Mouse (Mus musculus) heart, embryonic 15.5 days (tissue): Measurements from ENCODE around the gene Spata1. TPM values are rescaled to one million over a fixed set of nuclear protein-coding genes. Genes with fewer than 3 reads are reported as not detected.

ENCODE experiments used
- ATAC-seq: fragments of 200-750 bp; cut with Nextera tagmentation; replicated peaks from 2 replicates; pipeline ENCODE4 v1.8.0; 2017; ENCODE audit warnings: low read depth, moderate TSS enrichment; ENCODE audit not compliant: insufficient number of reproducible peaks, insufficient read depth, low FRiP score
- H3K27ac ChIP-seq: fragments of 300-500 bp; sonication (generic); 2 replicates; pipeline ENCODE4 v1.5.1; 2015; ENCODE audit warnings: mild to moderate bottlenecking, inconsistent platforms
- H3K27me3 ChIP-seq: fragments of 300-500 bp; sonication (generic); 2 replicates; pipeline ENCODE4 v1.6.1; 2015; ENCODE audit warnings: inconsistent platforms
- H3K36me3 ChIP-seq: fragments of 300-500 bp; sonication (generic); 2 replicates; pipeline ENCODE4 v1.6.1; 2015; ENCODE audit warnings: mild to moderate bottlenecking, inconsistent platforms
- H3K4me1 ChIP-seq: fragments of 300-500 bp; sonication (generic); replicated peaks from 2 replicates; pipeline ENCODE4 v1.6.1; 2015; ENCODE audit warnings: inconsistent platforms
- H3K4me2 ChIP-seq: fragments of 300-500 bp; sonication (generic); 2 replicates; pipeline ENCODE4 v1.6.1; 2015; ENCODE audit warnings: inconsistent platforms, mild to moderate bottlenecking, moderate library complexity
- H3K4me3 ChIP-seq: fragments of 300-500 bp; sonication (generic); 2 replicates; pipeline ENCODE4 v1.5.1; 2015; ENCODE audit warnings: mild to moderate bottlenecking, inconsistent platforms
- H3K9ac ChIP-seq: fragments of 300-500 bp; sonication (generic); 2 replicates; pipeline ENCODE4 v1.6.1; 2015; ENCODE audit warnings: mild to moderate bottlenecking, inconsistent platforms
- H3K9me3 ChIP-seq: fragments of 300-500 bp; sonication (generic); replicated peaks from 2 replicates; pipeline ENCODE4 v1.6.1; 2016; ENCODE audit warnings: inconsistent platforms
- WGBS: fragments of 180-500 bp; shearing (Covaris S2); methylation state at CpG from one replicate; pipeline ENCODE4 v1.1.7; 2015; ENCODE audit warnings: mixed read lengths; 5-methylcytosine and 5-hydroxymethylcytosine counted together
- polyA plus RNA-seq: library from polyadenylated mRNA; unstranded; fragments of >200 nt; fragmentation: Nextera tagmentation; extraction: Ambion mirVana; gene quantifications from 2 replicates; pipeline ENCODE4 v1.2.1, GENCODE M21; 2015

Gene Spata1
- polyA plus RNA-seq, 1 experiment from 2014 or later, result 4.2 TPM

DNA sequence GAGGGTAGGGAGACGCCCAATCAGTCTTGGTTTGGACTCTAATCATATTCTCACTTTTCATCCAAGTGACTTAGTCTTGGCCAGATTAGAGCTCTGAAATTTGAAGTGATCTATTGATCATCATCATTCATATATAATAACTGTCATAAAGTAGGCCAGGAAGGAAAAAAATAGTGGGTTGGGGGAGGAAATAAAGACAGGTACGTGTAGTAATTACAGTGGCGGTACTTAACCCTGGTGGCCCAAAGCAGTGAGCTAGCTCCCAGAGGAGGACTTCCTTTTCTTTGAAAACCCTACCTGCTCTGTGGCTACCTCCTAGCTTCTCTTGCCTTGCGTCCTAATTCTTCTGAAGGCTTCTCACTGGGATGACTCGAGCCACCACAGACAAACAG, 1.3 kb upstream of the Spata1 start:
- Histone ChIP-seq H3K4me1 (peaks cover 22% of the 10 kb centered on the region), H3K9me3 (no peaks in the 10 kb centered on the region), H3K36me3 (peaks cover 16% of the 10 kb centered on the region), H3K4me2 (peak overlapping the region; percentile 70), H3K27ac (peak overlapping the region; percentile 97), H3K4me3 (peak overlapping the region; percentile 89), H3K27me3 (no peaks in the 10 kb centered on the region), H3K9ac (peak overlapping the region; percentile 94)
- no peak for ATAC-seq
- WGBS, result 4% methylated on average over 5 of the region's 5 CpGs

- Histone ChIP-seq H3K27ac (peak overlapping the region; percentile 97), H3K9ac (peak overlapping the region; percentile 94), H3K4me3 (peak overlapping the region; percentile 89), H3K9me3 (no peaks in the 10 kb centered on the region), H3K4me1 (peaks cover 22% of the 10 kb centered on the region), H3K27me3 (no peaks in the 10 kb centered on the region), H3K36me3 (peaks cover 10% of the 10 kb centered on the region; the same call in 1 of the 2 replicates), H3K4me2 (peak overlapping the region; percentile 70)
- WGBS, result 0% methylated on average over 49 of the region's 57 CpGs
- ATAC-seq, result peak; percentile 74
Measured at GRCm38 (mm10) chr3:146500003-146500809, 653 bp upstream of the Spata1 start.

DNA sequence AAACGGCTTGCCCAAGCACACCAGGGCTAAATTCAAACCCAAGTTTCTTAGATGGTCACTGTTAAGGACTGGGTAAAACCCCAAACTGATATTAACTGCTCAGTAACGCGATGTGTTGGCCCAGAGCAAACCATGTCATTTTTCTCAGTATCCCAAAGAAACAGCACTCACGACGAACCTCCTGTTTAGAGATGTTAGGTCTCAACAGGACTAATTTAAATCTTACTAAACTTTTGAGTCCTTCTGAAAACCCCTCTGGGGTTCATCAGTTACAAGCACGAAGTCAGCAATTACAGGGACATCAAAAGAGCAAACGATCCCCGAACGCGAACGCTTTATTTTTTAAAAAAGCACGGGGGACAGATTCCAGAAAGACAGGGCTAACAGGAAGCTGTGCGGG, 564 bp downstream of the Spata1 start:
- 2% methylated on average over 13 of the region's 13 CpGs for WGBS
- H3K36me3 ChIP-seq, result peaks cover 9% of the 10 kb centered on the region; the same call in 1 of the 2 replicates
- H3K4me2 ChIP-seq, result peak overlapping the region; percentile 67
- peak overlapping the region; percentile 97 for H3K27ac ChIP-seq
- peak overlapping the region; percentile 94 for H3K9ac ChIP-seq
- peak overlapping the region; percentile 89 for H3K4me3 ChIP-seq
- H3K4me1 ChIP-seq, result peaks cover 22% of the 10 kb centered on the region
- H3K27me3 ChIP-seq, result no peaks in the 10 kb centered on the region
- no peaks in the 10 kb centered on the region for H3K9me3 ChIP-seq
- no peak for ATAC-seq

DNA sequence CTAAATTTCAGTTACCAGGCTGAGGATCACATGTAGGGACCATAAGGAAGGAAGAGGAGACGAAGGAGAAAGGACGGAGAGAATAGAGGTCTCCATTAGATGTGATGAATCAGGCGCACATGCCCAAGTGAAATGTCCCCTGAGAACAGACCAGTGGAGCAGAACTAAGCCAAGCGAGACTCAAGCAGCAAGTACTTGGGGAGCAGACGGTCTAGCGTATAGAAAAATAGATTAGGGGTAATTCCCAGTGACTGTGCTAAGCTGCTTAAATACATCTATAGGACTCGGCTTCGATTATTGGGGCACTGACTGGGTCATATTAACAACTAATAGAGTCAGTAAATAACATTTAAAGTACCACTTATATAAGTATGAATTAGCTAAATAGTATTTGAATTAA, 4.6 kb downstream of the Spata1 start:
- Histone ChIP-seq H3K9ac (no peak overlapping the region), H3K4me3 (no peak overlapping the region), H3K4me2 (no peak overlapping the region), H3K9me3 (no peaks in the 10 kb centered on the region), H3K4me1 (peaks cover 4% of the 10 kb centered on the region; the same call in 1 of the 2 replicates), H3K36me3 (no peaks in the 10 kb centered on the region), H3K27ac (no peak overlapping the region), H3K27me3 (no peaks in the 10 kb centered on the region)
- no peak for ATAC-seq
- 89% methylated on average over 8 of the region's 8 CpGs for WGBS

- ATAC-seq, result no peak
- H3K9ac ChIP-seq, result no peak overlapping the region
- no peaks in the 10 kb centered on the region for H3K4me1 ChIP-seq
- WGBS, result 80% methylated on average over 4 of the region's 4 CpGs
- H3K36me3 ChIP-seq, result no peaks in the 10 kb centered on the region
- no peak overlapping the region for H3K4me2 ChIP-seq
- no peaks in the 10 kb centered on the region for H3K27me3 ChIP-seq
- H3K9me3 ChIP-seq, result no peaks in the 10 kb centered on the region
- H3K27ac ChIP-seq, result no peak overlapping the region
- no peak overlapping the region for H3K4me3 ChIP-seq
Measured at GRCm38 (mm10) chr3:146486464-146486863, 13.1 kb downstream of the Spata1 start.

GRCm38 (mm10) chr3:146482044-146482443, 17.5 kb downstream of the Spata1 start:
- no peaks in the 10 kb centered on the region for H3K36me3 ChIP-seq
- H3K27me3 ChIP-seq, result no peaks in the 10 kb centered on the region
- no peaks in the 10 kb centered on the region for H3K9me3 ChIP-seq
- ATAC-seq, result no peak
- 65% methylated on average over 2 of the region's 2 CpGs for WGBS
- no peaks in the 10 kb centered on the region for H3K4me1 ChIP-seq
- no peak overlapping the region for H3K4me2 ChIP-seq
- H3K27ac ChIP-seq, result no peak overlapping the region
- no peak overlapping the region for H3K9ac ChIP-seq
- no peak overlapping the region for H3K4me3 ChIP-seq

- 82% methylated on average over 3 of the region's 3 CpGs for WGBS
- ATAC-seq, result no peak
- Histone ChIP-seq H3K27ac (no peak overlapping the region), H3K4me2 (no peak overlapping the region), H3K9me3 (no peaks in the 10 kb centered on the region), H3K4me1 (no peaks in the 10 kb centered on the region), H3K9ac (no peak overlapping the region), H3K36me3 (no peaks in the 10 kb centered on the region), H3K4me3 (no peak overlapping the region), H3K27me3 (no peaks in the 10 kb centered on the region)
Measured at GRCm38 (mm10) chr3:146474428-146474827, 25.1 kb downstream of the Spata1 start.

DNA sequence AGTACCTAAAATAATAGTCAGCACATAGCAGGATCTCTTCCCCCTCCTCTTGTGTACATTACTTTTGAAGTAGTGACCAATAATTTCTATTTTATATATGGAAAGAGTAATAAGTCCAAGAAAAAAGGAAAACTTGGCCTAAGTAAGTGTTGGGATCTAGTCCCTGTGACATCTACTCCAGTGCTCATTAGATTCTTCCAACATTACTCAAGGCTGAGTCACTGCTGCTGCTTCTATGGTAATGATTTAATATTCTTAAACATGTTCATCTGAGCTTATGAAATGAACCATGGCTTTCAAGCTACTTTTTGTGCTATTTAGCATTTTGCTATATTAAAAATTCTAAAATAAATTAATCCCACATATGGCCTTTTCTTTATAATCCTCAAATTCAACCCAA, 25.8 kb downstream of the Spata1 start:
- H3K27ac ChIP-seq, result no peak overlapping the region
- H3K27me3 ChIP-seq, result no peaks in the 10 kb centered on the region
- H3K9me3 ChIP-seq, result no peaks in the 10 kb centered on the region
- H3K9ac ChIP-seq, result no peak overlapping the region
- H3K4me3 ChIP-seq, result no peak overlapping the region
- H3K4me2 ChIP-seq, result no peak overlapping the region
- no peaks in the 10 kb centered on the region for H3K36me3 ChIP-seq
- ATAC-seq, result no peak
- no peaks in the 10 kb centered on the region for H3K4me1 ChIP-seq

DNA sequence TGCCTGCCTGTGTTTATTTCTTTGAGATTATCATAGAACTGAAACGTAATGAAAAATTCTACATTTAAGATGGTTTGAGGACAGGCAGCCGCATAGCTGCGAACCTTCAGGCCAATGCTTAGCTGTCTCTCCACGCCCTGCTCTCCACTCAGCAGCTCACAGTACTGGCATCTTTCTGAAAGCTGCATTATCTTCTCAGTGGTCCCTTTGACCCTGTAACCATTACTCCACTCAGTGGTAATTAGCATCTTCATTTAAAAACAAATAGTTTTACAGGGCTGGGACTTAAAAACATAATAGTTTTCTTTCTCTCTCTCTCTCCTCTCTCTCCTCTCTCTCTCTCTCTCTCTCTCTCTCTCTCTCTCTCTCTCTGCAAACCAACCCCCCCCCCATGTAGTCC, 26.9 kb downstream of the Spata1 start:
- Histone ChIP-seq H3K27ac (no peak overlapping the region), H3K4me3 (no peak overlapping the region), H3K9me3 (no peaks in the 10 kb centered on the region), H3K9ac (no peak overlapping the region), H3K4me2 (no peak overlapping the region), H3K4me1 (no peaks in the 10 kb centered on the region), H3K36me3 (no peaks in the 10 kb centered on the region), H3K27me3 (no peaks in the 10 kb centered on the region)
- WGBS, result 72% methylated on average over 4 of the region's 4 CpGs
- ATAC-seq, result no peak

DNA sequence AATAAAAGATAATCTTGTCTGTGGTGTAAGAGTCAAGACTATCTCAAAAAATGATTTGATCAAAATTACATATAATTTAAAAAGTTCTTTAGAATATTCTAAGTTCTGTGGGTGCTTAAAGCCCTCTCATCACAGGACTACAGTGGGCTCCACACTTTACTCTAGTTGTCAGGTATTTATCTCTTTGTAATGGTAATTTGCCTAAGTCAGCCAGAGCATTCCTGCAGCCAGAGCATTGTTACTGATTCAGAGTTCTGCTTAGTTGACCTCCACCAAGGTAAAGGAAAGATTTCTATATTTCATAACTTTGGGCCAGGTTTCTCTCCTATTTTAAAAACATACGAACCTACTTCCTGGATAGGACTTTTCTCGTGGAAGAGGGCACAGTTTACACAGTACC, 30.3 kb downstream of the Spata1 start:
- Histone ChIP-seq H3K4me1 (no peaks in the 10 kb centered on the region), H3K9ac (no peak overlapping the region), H3K4me2 (no peak overlapping the region), H3K36me3 (no peaks in the 10 kb centered on the region), H3K4me3 (no peak overlapping the region), H3K27ac (no peak overlapping the region), H3K9me3 (no peaks in the 10 kb centered on the region), H3K27me3 (no peaks in the 10 kb centered on the region)
- no peak for ATAC-seq
- WGBS, result 73% methylated on average over 2 of the region's 2 CpGs

- Histone ChIP-seq H3K27me3 (no peaks in the 10 kb centered on the region), H3K9me3 (no peaks in the 10 kb centered on the region), H3K36me3 (no peaks in the 10 kb centered on the region; the same call in 1 of the 2 replicates), H3K4me3 (no peak overlapping the region), H3K27ac (no peak overlapping the region), H3K4me1 (no peaks in the 10 kb centered on the region), H3K4me2 (no peak overlapping the region), H3K9ac (no peak overlapping the region)
- WGBS, result 45% methylated on average over 2 of the region's 2 CpGs
- no peak for ATAC-seq
Measured at GRCm38 (mm10) chr3:146462939-146463338, 36.6 kb downstream of the Spata1 start.

DNA sequence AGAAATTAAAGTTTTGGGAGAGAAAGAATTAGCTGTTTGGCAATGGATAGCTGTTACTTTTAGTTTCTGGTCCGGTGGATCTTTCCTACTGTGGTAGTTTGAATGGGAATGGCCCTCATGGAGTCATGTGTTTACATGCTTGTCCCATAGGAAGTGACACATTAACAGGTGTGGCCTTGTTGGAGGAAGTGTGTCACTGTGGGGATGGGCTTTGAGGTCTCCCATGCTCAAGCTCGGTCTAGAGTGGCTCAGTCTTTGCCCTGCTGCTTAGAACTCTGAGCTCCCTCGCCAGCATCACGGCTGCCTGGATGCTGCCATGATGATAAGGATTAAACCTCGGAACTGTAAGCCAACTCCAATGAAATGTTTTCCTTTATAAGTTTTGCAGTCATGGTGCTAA, 48.2 kb downstream of the Spata1 start:
- ATAC-seq, result no peak
- 85% methylated on average over 5 of the region's 5 CpGs for WGBS
- no peaks in the 10 kb centered on the region for H3K9me3 ChIP-seq
- H3K4me3 ChIP-seq, result no peak overlapping the region
- H3K27me3 ChIP-seq, result no peaks in the 10 kb centered on the region
- peaks cover 10% of the 10 kb centered on the region; the same call in 1 of the 2 replicates for H3K36me3 ChIP-seq
- H3K4me1 ChIP-seq, result peaks cover 12% of the 10 kb centered on the region
- no peak overlapping the region for H3K27ac ChIP-seq
- no peak overlapping the region for H3K9ac ChIP-seq
- peak overlapping the region; percentile 69; the same call in 1 of the 2 replicates for H3K4me2 ChIP-seq
